Mouse (Mus musculus): Measurements from ENCODE around the gene Cd247. TPM values are rescaled to one million over a fixed set of nuclear protein-coding genes. Genes with fewer than 3 reads are reported as not detected.
A peak's percentile ranks its signal among the peaks of the same experiment; 100 is the strongest.
"Not testable (repeated sequence)": the region's sequence is repeated elsewhere in the genome, so short reads cannot be mapped to it uniquely, and the experiment has no call there.

Gene Cd247
- under 1 TPM; 0.43 to 0.70 TPM for total RNA-seq (2021)
- long read RNA-seq, experiment 1: 0 reads
- long read RNA-seq, experiment 2, partial matches to known transcripts: 0 of 2 reads
- long read RNA-seq, experiment 2, other reads (novel, unspliced or antisense): 2 of 2 reads

DNA sequence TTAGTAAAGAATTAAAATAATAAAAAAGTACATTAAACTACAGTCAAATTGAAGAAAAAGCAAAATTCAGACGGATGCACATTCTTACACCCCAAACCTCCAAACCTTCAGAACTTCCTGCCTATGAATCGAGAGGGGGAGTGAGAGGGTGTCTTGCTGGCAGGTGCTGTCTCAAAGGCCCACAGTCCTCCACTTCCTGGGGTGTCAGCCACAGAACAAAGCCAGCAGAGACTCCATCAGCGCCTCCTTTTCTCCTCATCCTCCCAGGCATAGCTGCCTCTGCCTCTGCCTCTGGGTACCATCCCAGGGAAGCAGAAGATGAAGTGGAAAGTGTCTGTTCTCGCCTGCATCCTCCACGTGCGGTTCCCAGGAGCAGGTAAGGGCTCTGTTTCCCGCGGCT is at the start of gene Cd247:
Cd247 (plus strand) TSS at position 171 of the 400 bp plus-strand sequence.
- DNase-seq: no peak

DNA sequence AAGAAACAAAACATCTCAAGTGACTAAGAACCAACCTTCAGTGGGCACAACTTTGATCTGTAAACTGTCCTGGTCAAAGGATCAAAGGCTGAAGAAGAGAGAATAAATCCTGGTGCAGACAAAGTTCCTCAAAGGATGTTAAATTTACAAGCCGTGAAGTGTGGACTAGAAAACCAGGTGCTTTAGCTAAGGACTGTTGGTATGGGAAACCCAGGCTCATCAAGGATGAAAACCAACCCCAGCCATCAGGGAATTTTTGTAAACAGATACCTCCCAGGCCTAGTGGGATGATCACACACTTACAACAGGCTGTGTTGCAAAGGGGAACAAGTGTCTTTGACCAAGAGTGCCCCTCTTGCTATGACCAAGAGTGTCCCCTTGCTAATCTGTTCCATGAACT is 49.5 kb upstream of the Cd247 start:
- no peak for DNase-seq

- no peak for DNase-seq
Measured at GRCm38 (mm10) chr1:165741989-165742388, 46.5 kb upstream of the Cd247 start.

DNA sequence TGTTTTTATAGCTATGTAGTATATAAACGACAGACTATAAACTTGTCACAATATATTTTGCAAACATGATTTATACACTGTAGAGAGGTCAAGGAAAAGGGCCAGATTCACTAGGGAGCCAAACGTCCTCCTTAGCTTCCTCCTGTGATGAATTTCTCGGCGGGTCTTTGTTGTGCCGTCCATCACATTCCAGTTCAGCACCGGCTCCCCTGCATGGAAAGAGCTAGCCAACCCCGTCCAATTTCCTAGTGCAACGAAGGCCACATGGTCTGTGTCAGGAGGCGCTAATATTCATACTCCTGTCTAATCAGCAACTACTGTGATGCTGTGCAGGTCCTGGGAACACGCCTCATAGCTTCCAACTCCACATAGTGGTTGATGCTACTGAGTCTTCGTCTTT is 40.4 kb upstream of the Cd247 start:
- DNase-seq: no peak

- DNase-seq: no peak
Measured at GRCm38 (mm10) chr1:165751142-165751541, 37.3 kb upstream of the Cd247 start.

DNA sequence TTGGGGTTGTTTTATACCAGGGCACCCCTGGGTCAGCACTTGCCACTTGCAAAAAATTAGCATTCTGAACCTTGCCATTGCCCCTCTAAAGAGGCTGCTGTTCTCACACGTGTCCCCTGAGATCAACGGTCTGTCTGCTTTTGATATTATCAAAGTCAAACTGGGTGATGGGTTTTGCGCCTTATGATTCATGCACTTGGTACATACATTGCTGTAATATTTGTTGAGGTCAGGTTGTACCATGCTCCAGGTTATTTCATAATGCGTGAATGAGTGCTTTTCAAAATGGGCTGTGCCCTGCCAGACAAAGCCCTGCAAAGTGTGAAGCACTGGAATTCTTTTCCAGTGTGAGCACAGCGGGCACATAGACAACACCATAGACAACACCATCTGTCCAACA is 36.6 kb upstream of the Cd247 start:
- no peak for DNase-seq

- DNase-seq: peak; percentile 82
Measured at GRCm38 (mm10) chr1:165754205-165754604, 34.3 kb upstream of the Cd247 start.

DNA sequence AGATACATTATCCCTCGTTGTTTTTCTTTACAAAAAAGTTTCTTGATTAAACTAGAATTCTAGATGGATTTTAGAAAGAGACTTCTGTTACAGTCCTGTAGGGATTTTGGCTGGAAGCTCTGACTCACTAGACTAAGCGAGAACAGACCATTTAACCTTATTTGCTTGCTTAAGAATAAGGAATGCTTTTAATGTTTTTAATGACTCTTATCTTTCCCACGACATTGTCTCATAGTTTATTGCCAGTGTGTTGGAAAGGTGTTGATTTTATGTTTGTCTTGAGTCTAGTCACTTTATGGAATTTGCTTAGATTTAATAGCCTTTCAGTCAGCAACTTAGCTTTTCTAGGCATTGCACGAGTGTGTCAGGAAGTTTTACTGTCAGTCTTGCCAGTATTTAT is 33.3 kb upstream of the Cd247 start:
- DNase-seq: no peak

GRCm38 (mm10) chr1:165761522-165762305 is 26.8 kb upstream of the Cd247 start:
- no peak for DNase-seq

GRCm38 (mm10) chr1:165762498-165762897 is 26.0 kb upstream of the Cd247 start:
- not testable (repeated sequence) for DNase-seq

DNA sequence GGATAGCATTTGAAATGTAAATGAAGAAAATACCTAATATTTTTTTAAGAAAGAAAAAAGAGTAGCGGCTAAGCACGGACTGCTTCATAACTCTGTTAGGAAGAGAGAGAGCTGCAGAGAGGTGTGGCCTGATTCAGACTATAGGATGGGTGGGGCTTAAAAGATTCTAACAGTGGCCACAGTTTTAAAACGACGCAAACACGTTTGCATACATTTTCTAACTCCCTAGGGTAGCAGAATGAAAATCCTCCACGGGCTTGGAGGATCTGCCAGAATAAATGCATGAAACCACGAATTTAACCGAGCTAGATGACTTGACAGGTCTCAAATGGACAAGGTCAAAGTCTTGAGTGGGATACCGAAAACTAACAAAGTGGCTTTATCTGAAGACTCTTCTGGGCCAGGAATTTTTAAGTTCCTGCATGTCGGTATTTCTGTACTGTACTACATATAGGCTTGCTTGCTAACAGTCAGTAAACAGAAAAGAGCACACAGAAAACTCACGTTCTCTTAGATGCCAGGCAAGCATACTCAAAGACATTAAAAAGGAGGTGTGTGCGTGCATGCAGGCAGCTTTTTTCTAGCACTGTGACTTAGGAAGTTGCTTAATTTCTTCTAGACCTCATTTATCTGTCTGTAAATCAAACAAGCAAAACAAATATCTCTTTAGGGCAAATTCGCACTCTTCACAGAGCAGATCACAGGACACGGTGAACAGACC is 25.4 kb upstream of the Cd247 start:
- no peak for DNase-seq

DNA sequence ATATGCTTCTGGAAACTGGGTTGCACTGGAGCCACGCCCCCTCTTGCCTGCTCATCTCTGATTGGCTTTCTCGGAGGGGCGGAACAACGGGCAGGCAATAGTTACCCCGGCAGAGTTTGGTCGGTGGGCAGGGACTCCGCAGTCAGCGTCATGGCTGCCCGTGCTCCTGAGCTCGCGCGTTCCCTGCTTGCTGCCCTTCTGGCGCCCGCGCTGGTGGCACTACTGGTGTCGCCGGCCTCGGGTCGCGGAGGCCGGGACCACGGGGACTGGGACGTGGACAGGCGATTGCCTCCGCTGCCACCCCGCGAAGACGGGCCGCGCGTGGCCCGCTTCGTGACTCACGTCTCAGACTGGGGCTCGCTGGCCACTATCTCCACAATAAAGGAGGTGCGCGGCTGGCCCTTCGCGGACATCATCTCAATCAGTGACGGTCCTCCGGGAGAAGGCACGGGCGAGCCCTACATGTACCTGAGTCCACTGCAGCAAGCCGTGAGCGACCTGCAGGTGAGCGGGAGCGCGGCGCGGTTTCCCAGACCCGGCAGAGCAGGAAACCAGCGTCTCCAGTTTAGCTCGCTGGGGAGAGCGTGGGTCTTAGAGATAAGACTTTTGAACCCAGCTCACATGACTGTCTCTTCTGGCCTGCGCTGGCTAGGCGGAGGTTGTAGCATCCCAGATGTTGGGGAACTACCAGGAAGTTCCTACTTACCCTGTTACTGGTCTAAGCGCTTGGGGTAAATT is 24.7 kb upstream of the Cd247 start, which contains the start of gene Creg1:
Creg1 (plus strand) TSS at position 112 of the 738 bp plus-strand sequence.
- peak; percentile 93 for DNase-seq

DNA sequence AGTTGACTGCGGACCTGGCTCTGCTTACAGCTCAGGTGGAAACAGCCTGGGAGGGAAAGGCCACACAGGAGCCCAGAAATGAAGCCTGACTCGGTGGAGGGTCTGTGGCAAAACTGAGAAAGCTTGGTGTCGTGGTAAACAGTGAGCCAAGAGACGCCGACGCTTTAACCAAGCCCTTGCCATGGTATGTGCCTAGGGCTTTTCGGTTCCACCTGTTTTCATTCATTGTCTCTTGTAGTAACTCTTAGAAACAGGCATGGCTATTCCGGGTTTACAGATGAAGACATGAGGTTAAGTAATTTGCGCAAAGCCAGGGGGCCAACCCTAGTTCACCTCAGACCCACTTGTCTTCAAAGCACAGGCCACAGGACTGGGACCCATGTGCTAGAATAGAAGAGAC is 23.9 kb upstream of the Cd247 start:
- no peak for DNase-seq

DNA sequence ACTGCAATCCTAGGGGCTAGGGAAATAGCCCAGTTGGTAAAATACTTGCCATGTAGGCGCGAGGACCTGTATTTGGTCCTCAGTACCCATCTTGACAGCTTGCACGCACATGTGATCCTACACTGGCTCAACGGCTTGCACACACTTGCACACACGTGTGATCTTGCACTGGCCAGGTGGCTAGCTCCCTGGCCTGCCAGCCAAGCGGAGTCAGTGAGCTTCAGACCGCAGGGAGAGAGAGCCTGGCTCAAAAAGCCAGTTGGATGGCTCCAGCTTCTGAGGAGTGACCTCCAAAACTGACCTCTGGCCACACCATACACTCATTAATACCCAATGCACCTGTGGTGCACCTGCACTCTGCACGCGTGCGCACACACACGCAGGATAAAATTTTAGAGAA is 23.4 kb upstream of the Cd247 start:
- DNase-seq: no peak

GRCm38 (mm10) chr1:165765651-165766294 is 22.7 kb upstream of the Cd247 start:
- DNase-seq: no peak

GRCm38 (mm10) chr1:165766295-165766890 is 22.1 kb upstream of the Cd247 start:
- DNase-seq: no peak

- no peak for DNase-seq
Measured at GRCm38 (mm10) chr1:165768894-165769512, 19.5 kb upstream of the Cd247 start.

- no peak for DNase-seq
Measured at GRCm38 (mm10) chr1:165770181-165770759, 18.2 kb upstream of the Cd247 start.

DNA sequence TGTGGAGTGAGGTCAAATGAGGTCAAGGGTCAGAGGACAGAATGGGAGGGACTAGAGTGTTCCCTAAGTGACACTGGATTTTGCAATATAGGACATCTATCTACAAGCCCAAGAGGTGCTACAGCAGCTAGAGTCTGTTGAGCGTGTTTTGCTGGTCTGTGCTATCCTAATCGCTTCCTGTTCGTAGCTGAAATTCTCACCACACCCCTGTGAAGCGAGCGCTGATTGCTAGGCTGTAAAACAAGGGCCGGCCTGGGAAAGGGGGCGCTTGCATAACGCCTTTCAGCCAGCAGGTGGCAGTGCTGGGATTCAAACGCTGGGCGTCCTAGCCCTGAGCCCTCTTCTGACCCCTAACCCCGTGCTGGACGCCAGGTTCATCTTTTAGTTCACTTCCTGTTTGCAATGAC is 17.0 kb upstream of the Cd247 start:
- DNase-seq: peak; percentile 56

DNA sequence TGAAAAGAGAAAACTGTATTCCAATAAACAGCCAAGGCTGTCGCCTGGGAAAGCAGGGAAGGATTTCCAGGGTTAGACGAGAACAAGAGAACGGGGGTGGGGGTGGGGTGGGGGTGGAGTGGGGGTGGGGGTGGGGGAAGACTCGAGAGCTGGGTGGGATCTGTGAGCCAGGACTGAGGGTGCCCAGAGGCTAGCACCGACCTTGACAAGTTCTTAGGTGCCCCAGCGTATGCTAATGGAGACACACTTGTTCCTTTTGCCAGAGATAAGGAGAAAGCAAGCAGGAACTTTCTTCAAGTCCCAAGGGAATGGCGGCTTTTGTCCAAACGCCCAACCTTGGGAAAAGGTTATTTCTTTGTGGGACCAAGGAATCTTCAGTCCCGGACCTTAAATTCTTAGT is 16.5 kb upstream of the Cd247 start:
- DNase-seq: no peak

Data from gastrocnemius, postnatal 25 days (tissue).